Mouse (Mus musculus) R1 (cell line): ENCODE data around the gene Spns2.

ENCODE experiments used
- DNase-seq: peaks from one replicate; pipeline ENCODE4 v3.0.0-alpha.2; 2018; ENCODE audit warnings: low read depth, low spot score

The Spns2 gene

GRCm38 (mm10) chr11:72436756-72437650, 52.7 kb downstream of the Spns2 start:
- DNase-seq = no peak

GRCm38 (mm10) chr11:72436271-72436670, 53.4 kb downstream of the Spns2 start:
- no peak for DNase-seq

DNA sequence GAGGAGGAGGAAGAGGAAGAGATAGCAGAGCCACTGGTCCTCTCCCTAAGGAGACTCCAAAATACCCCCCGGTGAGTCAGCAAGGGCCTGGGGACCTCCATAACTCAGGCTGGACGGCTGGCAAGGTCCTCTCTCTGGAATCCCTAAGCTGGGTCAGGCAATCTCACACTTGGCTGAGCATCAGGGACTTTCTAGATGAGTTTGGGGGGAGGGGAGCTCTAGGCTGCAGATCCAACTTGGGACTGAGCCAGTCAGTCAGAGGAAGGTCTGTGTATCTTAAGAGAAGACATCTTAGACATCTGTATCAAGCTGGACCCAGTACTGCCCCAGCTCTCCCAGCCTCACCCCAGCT, 54.0 kb downstream of the Spns2 start:
- DNase-seq = no peak

- DNase-seq = peak; percentile 84
These were observed 54.6 kb downstream of the Spns2 start, which contains the start of gene Ggt6 for GRCm38 (mm10) chr11:72434963-72435693. Gene Ggt6, plus strand, starts transcription at chr11:72435526.

DNA sequence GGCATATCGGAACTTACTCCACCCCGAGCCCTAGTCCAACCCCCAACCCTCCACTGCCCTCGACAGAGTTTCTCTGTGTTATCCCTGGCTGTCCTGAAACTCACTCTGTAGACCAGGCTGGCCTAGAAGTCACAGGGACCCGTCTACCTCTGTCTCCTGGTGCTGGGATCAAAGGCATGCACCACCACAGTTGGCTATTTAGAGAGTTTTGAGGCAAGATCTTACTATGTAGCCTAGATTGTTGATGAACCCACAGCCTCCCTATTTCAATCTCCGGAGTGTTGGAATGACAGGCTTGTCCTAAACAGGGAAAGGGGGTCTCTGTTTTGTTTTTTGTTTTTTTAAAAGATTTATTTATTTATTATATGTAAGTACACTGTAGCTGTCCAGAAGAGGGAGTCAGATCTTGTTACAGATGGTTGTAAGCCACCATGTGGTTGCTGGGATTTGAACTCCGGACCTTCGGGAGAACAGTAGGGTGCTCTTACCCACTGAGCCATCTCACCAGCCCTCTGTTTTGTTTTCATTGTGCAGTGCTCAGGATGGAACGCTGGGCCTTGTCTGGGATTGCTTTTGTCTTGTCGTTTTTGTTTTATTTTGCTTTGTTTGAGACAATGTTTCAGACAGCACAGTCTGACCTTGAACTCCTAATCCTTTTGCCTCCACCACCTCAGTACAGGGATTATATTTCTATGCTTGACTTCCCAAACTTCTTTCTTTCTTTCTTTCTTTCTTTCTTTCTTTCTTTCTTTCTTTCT, 59.2 kb downstream of the Spns2 start:
- peak; percentile 83 for DNase-seq

DNA sequence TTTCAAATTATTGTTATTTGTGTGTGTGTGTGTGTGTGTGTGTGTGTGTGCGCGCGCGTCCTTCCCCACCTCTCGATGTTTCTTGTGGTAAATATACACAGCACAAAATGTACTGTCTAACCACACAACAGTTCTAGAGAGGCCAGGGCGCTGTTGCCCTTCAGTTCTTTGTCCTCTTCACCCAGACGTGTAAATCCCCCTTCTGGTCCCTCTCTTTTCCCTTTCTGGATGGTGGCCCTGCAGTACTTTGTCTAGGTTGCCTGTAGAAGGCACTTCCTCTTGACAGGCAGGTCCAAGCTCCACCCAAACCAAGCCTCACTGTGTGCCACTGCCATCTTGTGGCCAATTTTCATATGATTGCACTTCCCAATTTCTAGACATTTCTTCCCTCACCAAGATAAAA, 60.4 kb downstream of the Spns2 start:
- DNase-seq = peak; percentile 92

- peak; percentile 92 for DNase-seq
These were observed 61.0 kb downstream of the Spns2 start for GRCm38 (mm10) chr11:72428694-72429093.

- DNase-seq = no peak
These were observed 62.8 kb downstream of the Spns2 start for GRCm38 (mm10) chr11:72426884-72427283.

GRCm38 (mm10) chr11:72425201-72425600, 64.5 kb downstream of the Spns2 start:
- DNase-seq = no peak

DNA sequence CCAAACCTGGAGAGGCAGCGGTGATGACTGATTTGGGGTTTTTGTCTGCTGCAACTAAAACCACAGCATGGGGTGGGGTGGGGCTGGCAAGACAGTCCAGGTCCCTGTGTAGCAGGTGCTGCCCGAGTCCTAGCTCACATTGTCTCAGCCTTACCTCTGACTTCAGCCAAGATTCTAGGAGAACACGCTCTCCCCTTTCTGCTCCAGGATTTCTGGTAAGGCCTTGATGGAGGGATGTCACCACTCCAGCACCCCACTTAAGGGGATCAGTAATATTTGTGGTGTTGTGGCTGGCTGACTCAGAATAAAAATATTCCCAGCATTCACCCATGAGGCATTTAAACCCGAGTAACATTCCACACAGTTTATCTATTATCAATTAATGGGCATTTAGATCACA, 66.0 kb downstream of the Spns2 start:
- peak; percentile 65 for DNase-seq

GRCm38 (mm10) chr11:72421518-72422278, 68.0 kb downstream of the Spns2 start:
- no peak for DNase-seq

DNA sequence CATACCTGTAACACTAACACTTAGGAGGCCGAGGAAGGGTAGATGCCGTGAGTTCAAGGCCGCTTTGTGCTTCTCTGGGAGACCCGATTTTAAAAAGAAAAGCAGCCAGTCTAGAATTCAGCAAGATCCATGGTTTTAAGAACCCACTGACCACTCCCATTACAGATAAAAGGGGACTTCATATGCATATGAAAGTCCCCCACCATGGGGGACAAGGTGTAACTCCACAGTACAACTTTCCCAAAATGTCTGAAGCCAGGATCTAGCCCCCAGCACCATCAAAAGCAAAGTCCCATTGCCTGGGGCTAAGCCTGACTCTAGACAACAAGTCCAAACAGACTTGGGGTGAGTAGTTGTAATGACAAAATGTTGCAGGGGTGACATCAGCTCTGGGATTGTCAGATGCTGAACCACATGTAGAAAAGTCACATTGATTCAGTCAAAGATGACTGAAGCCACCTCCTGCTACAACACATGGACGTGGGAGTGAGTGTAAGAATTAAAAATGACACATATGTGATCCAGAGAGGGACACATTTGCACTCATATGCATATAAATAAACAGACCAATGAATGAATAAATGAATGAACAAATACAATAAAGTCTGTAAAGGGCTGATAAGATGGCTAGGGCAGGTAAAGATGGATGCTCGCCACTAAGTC, 69.1 kb downstream of the Spns2 start:
- DNase-seq = peak; percentile 93

GRCm38 (mm10) chr11:72419006-72419405, 70.7 kb downstream of the Spns2 start:
- no peak for DNase-seq

DNA sequence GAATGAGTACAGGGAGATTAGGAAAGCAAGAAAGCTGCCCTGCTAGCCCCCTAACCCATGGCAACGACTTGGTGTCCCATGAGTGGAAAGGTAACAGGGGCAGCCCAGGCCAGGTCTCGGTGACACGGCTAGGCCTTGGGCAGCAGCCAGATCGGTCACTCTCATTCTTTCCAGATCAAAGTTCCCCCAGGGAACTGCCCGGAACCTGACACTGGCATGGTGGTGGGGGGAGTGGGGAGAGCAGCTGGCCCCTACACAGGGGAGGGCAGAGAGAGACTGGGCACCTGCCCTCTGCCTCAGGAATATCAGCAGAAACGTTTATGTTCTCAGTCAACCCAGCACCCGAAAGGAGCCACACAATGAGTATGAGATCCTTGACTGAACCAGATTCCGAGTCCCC, 71.5 kb downstream of the Spns2 start:
- no peak for DNase-seq

DNA sequence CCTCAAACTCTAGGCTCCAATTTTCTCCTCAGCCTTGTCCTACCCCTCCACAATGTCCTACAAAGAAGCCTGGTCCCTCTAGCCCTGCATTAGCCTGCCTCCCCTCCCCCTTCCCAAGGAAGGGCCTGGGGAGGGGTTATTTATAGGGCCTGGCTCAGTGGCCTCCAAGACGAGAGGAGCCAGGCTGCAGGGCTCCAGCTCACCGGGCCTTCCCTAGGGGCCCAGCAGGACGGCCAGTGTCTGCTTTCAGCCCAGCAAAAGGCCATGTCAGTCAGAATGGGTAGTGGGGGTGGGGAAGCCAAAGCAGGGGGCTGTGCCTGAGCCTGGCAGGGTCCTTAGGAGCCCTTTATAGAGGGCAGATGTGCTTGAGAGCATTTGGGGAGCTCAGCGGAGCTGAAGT, 72.3 kb downstream of the Spns2 start:
- DNase-seq = no peak

DNA sequence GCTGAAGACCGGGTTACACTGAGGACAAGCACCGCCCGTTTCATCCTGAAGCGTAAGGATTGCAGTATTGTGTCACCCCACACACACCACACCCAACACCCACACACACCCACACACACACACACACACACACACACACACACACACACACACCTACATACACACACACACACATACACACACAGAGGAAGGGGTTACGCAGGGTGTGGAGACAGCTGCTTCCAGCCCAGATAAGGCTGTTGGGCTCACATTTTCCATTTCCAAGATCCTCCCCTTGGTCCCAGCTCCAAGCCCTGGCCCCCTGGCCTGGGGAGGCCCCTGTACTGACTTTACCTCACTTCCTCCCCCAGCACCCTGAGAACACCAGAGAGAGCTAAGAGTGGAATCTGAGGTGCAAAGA, 73.0 kb downstream of the Spns2 start:
- DNase-seq = no peak

GRCm38 (mm10) chr11:72415155-72415554, 74.5 kb downstream of the Spns2 start:
- DNase-seq = no peak

DNA sequence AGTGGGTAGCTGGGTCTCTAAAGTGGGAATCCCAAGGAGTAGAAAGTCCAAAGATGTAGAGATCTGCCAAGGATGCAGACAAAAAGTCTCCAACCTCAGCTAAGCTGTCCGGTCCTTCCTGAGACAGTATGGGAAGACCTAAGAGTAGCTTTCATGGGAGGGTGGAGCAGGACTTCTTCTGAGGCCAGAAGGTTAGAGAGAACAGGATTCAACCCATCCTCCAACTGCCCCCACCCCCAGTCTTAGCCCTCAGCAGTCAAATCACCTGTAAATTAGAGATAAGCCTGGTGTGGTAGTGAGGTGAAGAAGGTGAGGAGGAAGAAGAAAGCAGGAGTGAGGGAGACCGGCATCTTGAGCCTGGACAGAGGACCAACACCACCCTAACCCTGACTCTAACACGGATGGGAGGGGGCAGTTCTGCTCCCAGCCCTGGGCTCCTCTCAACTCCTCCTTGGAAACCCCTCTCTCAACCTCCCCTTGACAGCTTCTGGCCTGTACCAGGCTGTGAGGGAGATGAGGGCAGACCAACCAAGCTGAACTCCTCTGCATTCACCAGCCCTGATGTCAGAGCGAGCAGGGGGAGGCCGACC, 76.0 kb downstream of the Spns2 start:
- no peak for DNase-seq

- no peak for DNase-seq
These were observed 76.7 kb downstream of the Spns2 start for GRCm38 (mm10) chr11:72413016-72413415.

- no peak for DNase-seq
These were observed 77.8 kb downstream of the Spns2 start for GRCm38 (mm10) chr11:72411945-72412344.
